Mouse (Mus musculus) adrenal gland, postnatal 14 days (tissue): ENCODE measurements around the gene Mecp2. TPM values are rescaled to one million over a fixed set of nuclear protein-coding genes. Genes with fewer than 3 reads are reported as not detected.
A peak's percentile ranks its signal among the peaks of the same experiment; 100 is the strongest.

Source experiments
- DNase-seq: peaks from one replicate; pipeline ENCODE4 v3.0.0; 2021; ENCODE audit warnings: mixed read lengths
- microRNA-seq, 2 experiments: library from miRNA; unstranded; fragments of <30 nt; microRNA quantifications; one replicate each; pipeline ENCODE4 v1.2.0; 2021
- total RNA-seq: library from RNA; stranded (reverse); gene quantifications from 2 replicates; pipeline ENCODE4 v1.2.3, GENCODE M21; 2021

The Mecp2 gene
- total RNA-seq, 1 experiment from 2014 or later, result 31.6 TPM

- DNase-seq, result no peak
These were observed 120.6 kb downstream of the Mecp2 start for GRCm38 (mm10) chrX:74014597-74014996.

GRCm38 (mm10) chrX:74008063-74008462, 127.1 kb downstream of the Mecp2 start:
- no peak for DNase-seq

GRCm38 (mm10) chrX:74006401-74006800, 128.8 kb downstream of the Mecp2 start:
- no peak for DNase-seq

- no peak for DNase-seq
These were observed 131.5 kb downstream of the Mecp2 start for GRCm38 (mm10) chrX:74003644-74004043.

GRCm38 (mm10) chrX:74001024-74001423, 134.1 kb downstream of the Mecp2 start:
- DNase-seq, result no peak

- DNase-seq, result peak; percentile 66
These were observed 136.0 kb downstream of the Mecp2 start for GRCm38 (mm10) chrX:73998911-73999869.

- DNase-seq, result no peak
These were observed 157.4 kb downstream of the Mecp2 start for GRCm38 (mm10) chrX:73977783-73978182.

Small RNA genes within 50 kb of the gene (microRNA-seq; reads per million reads assigned to microRNA genes)
- 3.8 to 7.2 reads per million in 2 experiments for gene Mir5132
- 0.38 to 0.85 reads per million in 2 experiments for gene Mir718

Other genes with a start within 250 kb of the Mecp2 start
- not detected in 2 replicates for gene Avpr2, start 243.3 kb downstream of the Mecp2 start, total RNA-seq
- gene L1cam, start 239.3 kb downstream of the Mecp2 start, total RNA-seq, result 9.3 and 16.0 TPM in 2 replicates
- 5.0 and 16.7 TPM in 2 replicates for gene Arhgap4, start 213.5 kb downstream of the Mecp2 start, total RNA-seq
- 86.3 and 103 TPM in 2 replicates for gene Naa10, start 213.4 kb downstream of the Mecp2 start, total RNA-seq
- gene Renbp, start 204.5 kb downstream of the Mecp2 start, total RNA-seq, result 14.2 and 17.8 TPM in 2 replicates
- 57.2 and 57.5 TPM in 2 replicates for gene Hcfc1, start 169.0 kb downstream of the Mecp2 start, total RNA-seq
- 101 and 105 TPM in 2 replicates for gene Irak1, start 111.4 kb downstream of the Mecp2 start, total RNA-seq
- gene Opn1mw, start 7.9 kb downstream of the Mecp2 start, total RNA-seq, result not detected in 2 replicates
- gene Tex28, start 32.5 kb upstream of the Mecp2 start, total RNA-seq, result not detected in 2 replicates
- gene Tktl1, start 41.9 kb upstream of the Mecp2 start, total RNA-seq, result not detected in 2 replicates
- 138 and 176 TPM in 2 replicates for gene Flna, start 114.5 kb upstream of the Mecp2 start, total RNA-seq
- 56.8 and 67.7 TPM in 2 replicates for gene Emd, start 119.3 kb upstream of the Mecp2 start, total RNA-seq
- 289 and 296 TPM in 2 replicates for gene Rpl10, start 135.4 kb upstream of the Mecp2 start, total RNA-seq
- 61.6 and 72.0 TPM in 2 replicates for gene Taz, start 146.5 kb upstream of the Mecp2 start, total RNA-seq
- gene Dnase1l1, start 147.0 kb upstream of the Mecp2 start, total RNA-seq, result 9.0 and 12.7 TPM in 2 replicates
- 150 and 155 TPM in 2 replicates for gene Atp6ap1, start 161.7 kb upstream of the Mecp2 start, total RNA-seq
- 150 and 180 TPM in 2 replicates for gene Gdi1, start 169.6 kb upstream of the Mecp2 start, total RNA-seq
- 53.1 and 56.0 TPM in 2 replicates for gene Fam50a, start 177.7 kb upstream of the Mecp2 start, total RNA-seq
- gene Plxna3, start 193.7 kb upstream of the Mecp2 start, total RNA-seq, result 7.7 and 9.0 TPM in 2 replicates
- gene Lage3, start 218.3 kb upstream of the Mecp2 start, total RNA-seq, result 54.2 and 55.1 TPM in 2 replicates
- gene Ubl4a, start 237.9 kb upstream of the Mecp2 start, total RNA-seq, result 49.6 and 51.5 TPM in 2 replicates
- gene Slc10a3, start 238.0 kb upstream of the Mecp2 start, total RNA-seq, result 18.9 and 21.5 TPM in 2 replicates